Mouse (Mus musculus): ENCODE data around the gene Zp1.

Zp1 gene

GRCm38 (mm10) chr19:10878201-10878837 lies 42.1 kb downstream of the Zp1 start:
- DNase-seq (ENCODE audit: low spot score): no peak

GRCm38 (mm10) chr19:10871328-10871961 lies 49.0 kb downstream of the Zp1 start:
- DNase-seq (ENCODE audit: low spot score): no peak

- DNase-seq (ENCODE audit: low spot score): no peak
These were observed 49.8 kb downstream of the Zp1 start for GRCm38 (mm10) chr19:10870676-10871075.

GRCm38 (mm10) chr19:10869886-10870527 lies 50.4 kb downstream of the Zp1 start, which contains the start of gene Tmem132a:
Gene Tmem132a, minus strand, starts transcription at chr19:10869940.
- peak; percentile 11 for DNase-seq (ENCODE audit: low spot score)

GRCm38 (mm10) chr19:10869241-10869885 lies 51.1 kb downstream of the Zp1 start:
- DNase-seq (ENCODE audit: low spot score): peak; percentile 74

- DNase-seq (ENCODE audit: low spot score): peak; percentile 7
These were observed 51.8 kb downstream of the Zp1 start for GRCm38 (mm10) chr19:10868623-10869141.

GRCm38 (mm10) chr19:10867946-10868622 lies 52.3 kb downstream of the Zp1 start:
- no peak for DNase-seq (ENCODE audit: low spot score)

GRCm38 (mm10) chr19:10866351-10866750 lies 54.1 kb downstream of the Zp1 start:
- DNase-seq (ENCODE audit: low spot score): no peak

All from MN1 (cell line).